Mouse (Mus musculus): Measurements from ENCODE around the gene Gm128.

Gm128 gene

GRCm38 (mm10) chr3:95241498-95241897, at the start of gene Gm128:
TSS of gene Gm128 (minus strand) at chr3:95241598.
- DNase-seq (ENCODE audit: extremely low spot score) = no peak

DNA sequence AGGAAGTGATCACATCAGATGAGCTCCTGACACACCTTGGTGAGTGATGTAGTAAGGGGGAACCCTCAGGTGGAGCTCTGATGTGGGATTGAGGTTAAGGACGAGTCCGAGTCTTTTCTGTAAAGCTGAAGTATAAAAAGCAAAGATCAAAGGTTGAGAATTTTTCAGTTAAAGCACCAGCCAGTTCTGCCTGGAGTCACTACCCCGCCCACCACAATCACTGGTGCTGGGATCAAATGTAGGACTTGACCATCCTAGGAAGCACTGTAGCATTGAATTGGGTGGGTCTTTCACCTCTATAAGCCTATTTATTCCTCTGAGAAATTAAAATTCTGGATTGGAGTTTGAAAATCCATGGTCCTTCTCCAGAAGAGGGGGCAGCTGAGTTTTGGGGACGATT, 49.6 kb upstream of the Gm128 start:
- DNase-seq (ENCODE audit: extremely low spot score) = no peak

GRCm38 (mm10) chr3:95290156-95290555, 48.8 kb upstream of the Gm128 start:
- DNase-seq (ENCODE audit: extremely low spot score) = no peak

DNA sequence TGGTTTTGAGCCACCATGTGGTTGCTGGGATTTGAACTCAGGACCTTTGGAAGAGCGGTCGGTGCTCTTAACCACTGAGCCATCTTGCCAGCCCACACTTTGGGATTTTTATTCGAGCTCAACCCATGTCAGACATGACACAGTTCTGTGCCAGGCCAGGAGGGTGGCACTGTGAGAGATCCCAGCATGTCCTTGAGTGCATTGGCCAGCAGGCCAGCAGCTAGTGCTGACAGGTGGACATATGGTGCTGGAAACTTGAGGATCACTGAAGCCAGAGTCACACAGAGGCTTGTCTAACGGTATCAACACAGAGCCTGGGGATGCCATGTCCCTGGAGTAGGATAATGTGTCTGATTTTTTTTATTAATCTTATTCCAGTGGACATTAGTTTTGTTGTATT, 48.0 kb upstream of the Gm128 start:
- DNase-seq (ENCODE audit: extremely low spot score) = no peak

- no peak for DNase-seq (ENCODE audit: extremely low spot score)
These were observed 46.1 kb upstream of the Gm128 start for GRCm38 (mm10) chr3:95287541-95287940.

- DNase-seq (ENCODE audit: extremely low spot score) = no peak
These were observed 45.1 kb upstream of the Gm128 start for GRCm38 (mm10) chr3:95286510-95286909.

- DNase-seq (ENCODE audit: extremely low spot score) = no peak
These were observed 44.6 kb upstream of the Gm128 start for GRCm38 (mm10) chr3:95286011-95286410.

DNA sequence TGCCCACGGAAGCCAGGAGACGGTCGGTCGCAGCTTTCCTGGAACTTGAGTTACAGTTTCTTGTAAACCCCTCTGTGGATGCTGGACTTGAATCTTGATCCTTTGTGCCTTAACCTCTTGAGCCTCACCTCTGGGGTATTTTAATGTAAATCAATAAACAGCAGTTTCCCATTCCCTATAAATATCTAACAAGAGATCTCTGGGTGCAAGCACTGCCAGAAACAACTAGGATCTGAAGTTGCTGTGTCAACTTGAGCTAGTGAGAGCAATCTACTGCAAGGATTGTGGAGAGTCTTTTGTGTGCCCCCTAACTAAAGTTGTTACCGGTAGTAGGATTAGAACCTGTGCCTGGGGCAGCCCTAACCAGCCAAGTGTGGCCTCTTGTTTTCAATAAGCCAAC, 44.0 kb upstream of the Gm128 start:
- no peak for DNase-seq (ENCODE audit: extremely low spot score)

DNA sequence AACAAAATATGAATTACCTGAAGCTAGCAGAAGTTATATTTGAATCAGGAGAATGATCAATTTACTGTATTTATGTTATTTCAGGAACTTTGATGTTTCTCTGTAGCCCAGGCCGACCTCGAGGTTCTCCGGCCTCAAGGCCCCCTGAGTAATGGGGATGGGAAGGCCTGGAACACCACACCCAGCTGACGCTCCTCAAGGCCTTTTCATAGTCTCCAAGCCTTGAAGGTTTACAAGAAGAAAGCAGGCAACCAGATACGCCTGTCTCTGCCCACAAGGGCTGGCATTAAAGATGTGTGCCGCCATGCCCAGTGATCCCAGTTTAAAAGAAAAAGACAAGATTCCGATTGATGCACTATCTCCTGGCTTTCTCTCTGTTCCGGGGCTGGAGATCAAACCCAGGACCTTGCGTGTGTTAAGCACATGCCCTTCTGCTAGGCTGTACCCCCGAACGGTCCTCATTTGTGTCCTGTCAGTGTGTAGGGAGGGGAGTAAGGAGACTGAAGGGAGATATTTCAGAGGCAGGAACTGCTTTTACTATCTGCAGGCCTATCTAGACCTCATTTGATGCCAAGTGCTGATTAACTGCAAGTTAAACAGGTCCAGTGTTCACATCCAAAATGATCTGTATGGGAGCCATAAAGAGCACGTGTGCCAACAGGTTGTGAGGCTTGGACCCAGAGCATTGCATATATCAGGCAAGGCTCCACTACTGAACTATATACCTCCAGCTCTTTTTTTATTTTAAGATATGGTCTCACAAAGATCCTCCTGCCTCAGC, 43.3 kb upstream of the Gm128 start:
- no peak for DNase-seq (ENCODE audit: extremely low spot score)

- DNase-seq (ENCODE audit: extremely low spot score) = no peak
These were observed 42.7 kb upstream of the Gm128 start for GRCm38 (mm10) chr3:95284062-95284461.

- no peak for DNase-seq (ENCODE audit: extremely low spot score)
These were observed 42.2 kb upstream of the Gm128 start for GRCm38 (mm10) chr3:95283589-95283941.

DNA sequence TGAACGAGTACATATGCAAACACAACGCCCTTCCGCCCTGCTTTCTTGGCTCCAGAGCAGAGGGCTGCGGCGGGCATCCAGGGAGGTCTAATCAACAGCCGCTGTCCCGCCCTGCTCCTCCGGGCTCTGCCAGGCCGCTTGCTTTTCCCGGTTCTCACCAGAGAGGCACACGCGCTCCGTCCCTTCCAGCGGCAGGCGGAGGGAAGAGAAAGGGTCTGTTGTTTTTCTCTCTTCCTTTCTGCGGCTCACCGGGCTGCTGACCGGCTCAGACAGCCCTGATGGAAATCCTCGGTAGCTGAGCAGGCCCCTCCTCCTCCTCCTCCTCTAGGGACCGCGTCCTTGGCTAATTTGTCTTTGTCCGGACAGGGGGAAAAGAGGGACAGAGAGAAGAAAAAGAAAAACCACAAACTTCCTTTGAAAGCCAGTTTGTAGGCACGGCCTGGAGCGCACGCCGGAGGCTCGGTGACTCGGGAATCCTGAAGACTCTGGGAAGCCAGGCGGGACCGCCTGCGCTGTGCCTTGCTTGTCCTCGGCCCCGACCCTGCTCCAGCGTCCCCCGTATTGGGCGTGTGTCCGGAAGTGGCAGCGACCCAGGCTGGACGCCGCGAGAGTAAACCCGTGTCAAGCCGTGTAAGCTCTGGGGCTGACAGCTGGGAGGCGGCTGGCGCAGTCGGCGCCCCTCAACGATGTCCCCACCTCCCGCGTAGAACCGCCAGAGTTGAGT, 41.6 kb upstream of the Gm128 start:
- DNase-seq (ENCODE audit: extremely low spot score) = peak; percentile 84

DNA sequence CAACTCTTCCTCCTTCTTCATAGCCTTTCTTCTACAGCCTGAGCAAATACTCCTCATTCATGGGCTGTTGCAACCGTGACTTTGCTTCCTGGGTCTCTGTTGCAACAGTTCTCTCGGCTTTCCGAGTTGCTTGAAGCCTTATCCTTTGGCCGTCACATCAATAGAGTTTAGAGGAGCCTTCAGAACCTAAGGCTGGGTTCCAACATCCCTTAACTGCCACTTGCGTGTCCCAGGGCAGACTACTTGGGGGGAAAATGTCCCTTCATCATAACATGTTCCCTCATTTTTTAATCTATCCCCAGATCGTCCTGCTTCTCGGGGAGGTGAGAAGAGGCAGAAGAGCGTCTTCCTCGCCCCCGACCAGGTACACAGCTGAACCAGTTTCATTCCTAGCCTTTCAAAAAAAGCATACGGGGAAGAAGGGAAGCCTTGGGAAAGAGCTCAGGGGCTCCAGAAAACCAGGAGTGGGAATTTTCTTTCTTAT, 41.0 kb upstream of the Gm128 start:
- no peak for DNase-seq (ENCODE audit: extremely low spot score)

DNA sequence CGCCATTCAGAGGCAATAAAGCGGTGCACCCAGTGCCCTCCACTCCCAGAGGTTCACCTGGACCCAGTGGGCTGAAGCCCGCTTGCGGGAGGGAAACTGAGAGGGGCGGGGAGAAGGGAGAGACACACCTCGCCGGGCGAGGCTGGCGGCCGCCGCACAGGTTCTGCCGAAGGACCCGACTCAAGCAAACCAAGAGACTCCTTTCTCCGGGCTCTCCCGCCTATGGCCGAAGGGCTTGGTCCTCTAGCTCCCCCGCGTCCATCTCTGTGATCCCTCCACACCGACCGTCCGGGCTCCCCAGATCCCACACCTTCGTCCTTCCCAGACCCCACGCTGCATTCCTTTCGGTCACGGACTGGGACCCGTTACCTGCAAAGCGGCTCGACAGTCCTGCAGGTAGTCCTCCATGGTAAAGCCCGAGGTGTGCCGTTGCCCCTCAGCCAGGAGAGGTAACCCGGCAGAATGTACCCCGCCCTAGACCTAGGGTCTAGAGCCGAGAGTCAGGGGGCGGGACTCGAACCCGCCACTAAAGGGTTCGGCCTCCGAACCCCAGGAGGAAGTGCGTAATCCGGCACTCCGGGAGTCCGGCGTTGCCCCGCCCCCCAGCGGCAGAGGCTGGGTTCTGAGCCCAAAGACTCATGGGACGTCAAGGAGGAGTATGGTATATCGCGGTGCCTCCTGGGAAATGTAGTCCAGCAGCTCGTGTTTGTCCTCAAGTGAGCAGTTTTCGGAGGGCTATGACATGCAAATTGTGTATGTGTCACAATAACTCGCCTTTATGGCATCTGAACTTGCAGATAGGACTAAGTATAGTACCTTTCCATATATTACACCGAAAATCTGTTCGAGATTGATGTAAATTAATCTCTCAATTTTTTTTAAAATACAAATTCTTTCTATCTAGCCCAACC, 40.1 kb upstream of the Gm128 start, which contains the start of the genes Mindy1 and Prune1:
Gene Mindy1, plus strand, starts transcription at position 130 of the 911 bp plus-strand sequence.
Gene Prune1, minus strand, starts transcription at position 861 of the 911 bp plus-strand sequence.
- DNase-seq (ENCODE audit: extremely low spot score) = peak; percentile 97

GRCm38 (mm10) chr3:95280747-95281146, 39.3 kb upstream of the Gm128 start:
- no peak for DNase-seq (ENCODE audit: extremely low spot score)

GRCm38 (mm10) chr3:95277149-95277551, 35.8 kb upstream of the Gm128 start:
- no peak for DNase-seq (ENCODE audit: extremely low spot score)

GRCm38 (mm10) chr3:95276428-95276934, 35.1 kb upstream of the Gm128 start:
- no peak for DNase-seq (ENCODE audit: extremely low spot score)

- DNase-seq (ENCODE audit: extremely low spot score) = no peak
These were observed 33.8 kb upstream of the Gm128 start for GRCm38 (mm10) chr3:95275161-95275560.

DNA sequence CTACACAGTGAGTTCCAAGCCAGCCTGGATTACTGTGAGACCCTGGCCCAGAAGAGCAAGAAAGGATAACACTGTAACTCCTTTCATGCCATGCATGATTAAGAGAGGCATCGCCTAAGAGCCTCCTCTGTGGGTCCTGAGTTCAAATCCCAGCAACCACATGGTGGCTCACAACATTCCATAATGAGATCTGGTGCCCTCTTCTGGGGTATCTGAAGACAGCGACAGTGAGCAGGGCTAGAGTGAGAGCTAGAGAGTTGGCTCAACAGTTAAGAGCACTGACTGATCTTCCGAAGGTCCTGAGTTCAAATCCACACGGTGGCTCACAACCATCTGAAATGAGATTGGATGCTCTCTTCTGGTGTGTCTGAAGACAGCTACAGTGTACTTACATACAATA, 33.1 kb upstream of the Gm128 start:
- no peak for DNase-seq (ENCODE audit: extremely low spot score)

GRCm38 (mm10) chr3:95273471-95273870, 32.1 kb upstream of the Gm128 start:
- no peak for DNase-seq (ENCODE audit: extremely low spot score)

DNA sequence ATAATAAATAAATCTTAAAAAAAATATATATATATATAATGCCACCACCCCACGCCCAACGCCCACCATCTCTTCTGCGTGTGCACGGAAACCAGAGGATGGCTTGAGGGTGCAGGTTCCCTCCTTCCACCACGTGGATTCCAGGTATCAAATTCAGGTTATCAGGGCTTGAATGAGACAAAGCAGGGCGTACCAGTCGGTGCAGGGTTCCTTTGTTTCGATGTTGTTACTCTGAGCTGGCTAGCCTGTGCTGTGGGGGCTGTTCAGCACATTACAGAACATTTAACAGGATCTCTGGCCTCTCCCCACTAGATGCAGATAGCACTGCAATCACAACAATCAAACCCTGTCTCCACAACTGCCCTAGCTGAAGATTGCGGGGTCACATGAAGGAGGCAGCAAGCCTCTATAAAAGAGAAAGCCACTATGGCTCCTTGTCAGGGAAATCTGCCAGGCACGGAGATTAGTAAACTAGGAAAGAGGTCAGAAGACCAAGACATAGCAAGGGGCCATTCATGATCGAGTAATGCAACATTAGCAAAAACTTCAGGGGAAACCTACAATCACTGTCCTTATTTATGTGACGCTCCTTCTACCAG, 29.5 kb upstream of the Gm128 start:
- no peak for DNase-seq (ENCODE audit: extremely low spot score)
